Mouse (Mus musculus) macrophage (primary cell): ENCODE results near the gene Uba6. TPM values are rescaled to one million over a fixed set of nuclear protein-coding genes. Genes with fewer than 3 reads are reported as not detected.
A peak's percentile ranks its signal among the peaks of the same experiment; 100 is the strongest.

Source experiments
- H3K27ac ChIP-seq: fragments of 350-480 bp; formaldehyde crosslinking; 2 replicates; pipeline ENCODE4 v1.9.0; 2021
- H3K36me3 ChIP-seq: fragments of 350-480 bp; formaldehyde crosslinking; 2 replicates; pipeline ENCODE4 v1.9.0; 2021; ENCODE audit errors: inconsistent target
- H3K4me3 ChIP-seq: fragments of 350-480 bp; formaldehyde crosslinking; 2 replicates; pipeline ENCODE4 v1.9.0; 2021; ENCODE audit errors: inconsistent target
- H3K79me2 ChIP-seq: fragments of 350-480 bp; formaldehyde crosslinking; 2 replicates; pipeline ENCODE4 v1.9.0; 2021; ENCODE audit errors: inconsistent target
- WGBS: methylation state at CpG from one replicate; pipeline ENCODE4 v1.1.7; 2026; ENCODE audit warnings: inconsistent platforms; ENCODE audit not compliant: missing documents; 5-methylcytosine and 5-hydroxymethylcytosine counted together
- polyA plus RNA-seq: library from polyadenylated mRNA; stranded (reverse); fragments of 250-400 nt; gene quantifications from 3 replicates; pipeline ENCODE4 v1.2.4, GENCODE M21; 2018; ENCODE audit warnings: inconsistent platforms
- total RNA-seq, 78 experiments: library from RNA; depleted of rRNA; stranded (reverse); fragments of 250-400 nt; gene quantifications; 1 replicate in 9 of 78; 2 replicates in 24 of 78; 3 replicates in 43 of 78; 4 replicates in 2 of 78; pipeline ENCODE4 v1.2.4; 2018; ENCODE audit warnings: inconsistent platforms in 56 of 78

The Uba6 gene
- total RNA-seq (2018; cell fraction: chromatin; rRNA removed): 10 to 100 TPM; 17.5 to 69.3 (median 26.1) TPM
- total RNA-seq (2018; cell fraction: cytosol; rRNA removed): 10 to 100 TPM; 10.8 to 27.0 (median 15.4) TPM
- total RNA-seq (2018; cell fraction: nucleus; rRNA removed): 10 to 100 TPM; 11.1 to 43.7 (median 20.8) TPM
- 8.5 to 13.8 TPM (median 9.9 TPM) in 3 replicates for polyA plus RNA-seq

GRCm38 (mm10) chr5:86172449-86173161 lies at the start of gene Uba6:
TSS of gene Uba6 (minus strand) at chr5:86172803.
- WGBS: under 1% methylated on average over 62 of the region's 67 CpGs
- peak within 1 kb of the TSS; percentile 34 for H3K27ac ChIP-seq
- H3K79me2 ChIP-seq: peaks cover 27% of the 10 kb centered on the region; the same call in 1 of the 2 replicates
- peak within 1 kb of the TSS; percentile 86 for H3K4me3 ChIP-seq
- peaks cover 5% of the 10 kb centered on the region; the same call in 1 of the 2 replicates for H3K36me3 ChIP-seq

GRCm38 (mm10) chr5:86197801-86198200 lies 25.2 kb upstream of the Uba6 start, which contains the start of gene Gnrhr:
TSS of gene Gnrhr (minus strand) at chr5:86197901.
- WGBS: 91% methylated on average over 10 of the region's 10 CpGs
- H3K4me3 ChIP-seq: no peak within 1 kb of the TSS
- H3K27ac ChIP-seq: no peak within 1 kb of the TSS
- no peaks in the 10 kb centered on the region for H3K79me2 ChIP-seq
- H3K36me3 ChIP-seq: no peaks in the 10 kb centered on the region

GRCm38 (mm10) chr5:86191356-86191755 lies 18.8 kb upstream of the Uba6 start:
- Histone ChIP-seq H3K27ac (no peak overlapping the region), H3K36me3 (no peaks in the 10 kb centered on the region), H3K4me3 (no peak overlapping the region), H3K79me2 (no peaks in the 10 kb centered on the region)
- WGBS: 23% methylated on average over 4 of the region's 4 CpGs

- Histone ChIP-seq H3K4me3 (no peak overlapping the region), H3K36me3 (no peaks in the 10 kb centered on the region), H3K79me2 (no peaks in the 10 kb centered on the region), H3K27ac (no peak overlapping the region)
- 37% methylated on average over 5 of the region's 5 CpGs for WGBS
These were observed 18.2 kb upstream of the Uba6 start for GRCm38 (mm10) chr5:86190770-86191169.

- WGBS: 29% methylated on average over 15 of the region's 15 CpGs
- Histone ChIP-seq H3K36me3 (no peaks in the 10 kb centered on the region), H3K79me2 (no peaks in the 10 kb centered on the region), H3K4me3 (no peak overlapping the region), H3K27ac (no peak overlapping the region)
These were observed 17.7 kb upstream of the Uba6 start for GRCm38 (mm10) chr5:86190290-86190689.

GRCm38 (mm10) chr5:86187441-86187840 lies 14.8 kb upstream of the Uba6 start:
- Histone ChIP-seq H3K27ac (no peak overlapping the region), H3K4me3 (no peak overlapping the region), H3K36me3 (no peaks in the 10 kb centered on the region), H3K79me2 (no peaks in the 10 kb centered on the region)
- 88% methylated on average over 6 of the region's 6 CpGs for WGBS

GRCm38 (mm10) chr5:86173778-86174177 lies 1.2 kb upstream of the Uba6 start:
- Histone ChIP-seq H3K4me3 (no peak overlapping the region), H3K27ac (no peak overlapping the region), H3K79me2 (peaks cover 22% of the 10 kb centered on the region; the same call in 1 of the 2 replicates), H3K36me3 (peaks cover 4% of the 10 kb centered on the region; the same call in 1 of the 2 replicates)
- 68% methylated on average over 2 of the region's 2 CpGs for WGBS

- peaks cover 27% of the 10 kb centered on the region; the same call in 1 of the 2 replicates for H3K79me2 ChIP-seq
- H3K27ac ChIP-seq: peak overlapping the region; percentile 21; the same call in 1 of the 2 replicates
- H3K4me3 ChIP-seq: peak overlapping the region; percentile 86
- 0% methylated on average over 15 of the region's 15 CpGs for WGBS
- H3K36me3 ChIP-seq: peaks cover 5% of the 10 kb centered on the region
These were observed 535 bp downstream of the Uba6 start for GRCm38 (mm10) chr5:86172088-86172448.

- H3K27ac ChIP-seq: peak overlapping the region; percentile 34
- no peak overlapping the region for H3K4me3 ChIP-seq
- 0 out of 2 replicates have a peak, but pooled peaks cover 16% of the 10 kb centered on the region for H3K36me3 ChIP-seq
- H3K79me2 ChIP-seq: no peaks in the 10 kb centered on the region
These were observed 42.8 kb downstream of the Uba6 start for GRCm38 (mm10) chr5:86129828-86130227.

GRCm38 (mm10) chr5:86128749-86129148 lies 43.9 kb downstream of the Uba6 start:
- Histone ChIP-seq H3K36me3 (0 out of 2 replicates have a peak, but pooled peaks cover 18% of the 10 kb centered on the region), H3K27ac (no peak overlapping the region), H3K79me2 (no peaks in the 10 kb centered on the region), H3K4me3 (no peak overlapping the region)
- WGBS: 100% methylated on average over 1 of the region's 1 CpGs

GRCm38 (mm10) chr5:86118457-86119094 lies 54.0 kb downstream of the Uba6 start:
- H3K79me2 ChIP-seq: no peaks in the 10 kb centered on the region
- H3K36me3 ChIP-seq: peaks cover 12% of the 10 kb centered on the region; the same call in 1 of the 2 replicates
- H3K27ac ChIP-seq: peak overlapping the region; percentile 12; the same call in 1 of the 2 replicates
- H3K4me3 ChIP-seq: peak overlapping the region; percentile 4; the same call in 1 of the 2 replicates
- 58% methylated on average over 9 of the region's 9 CpGs for WGBS

GRCm38 (mm10) chr5:86113997-86114396 lies 58.6 kb downstream of the Uba6 start:
- H3K79me2 ChIP-seq: no peaks in the 10 kb centered on the region
- no peaks in the 10 kb centered on the region; the same call in 1 of the 2 replicates for H3K36me3 ChIP-seq
- H3K27ac ChIP-seq: no peak overlapping the region
- WGBS: 91% methylated on average over 1 of the region's 1 CpGs
- H3K4me3 ChIP-seq: no peak overlapping the region

- 100% methylated on average over 2 of the region's 2 CpGs for WGBS
- no peak overlapping the region for H3K4me3 ChIP-seq
- no peaks in the 10 kb centered on the region; the same call in 1 of the 2 replicates for H3K36me3 ChIP-seq
- H3K27ac ChIP-seq: no peak overlapping the region
- no peaks in the 10 kb centered on the region for H3K79me2 ChIP-seq
These were observed 59.6 kb downstream of the Uba6 start for GRCm38 (mm10) chr5:86113037-86113436.

GRCm38 (mm10) chr5:86111074-86111473 lies 61.5 kb downstream of the Uba6 start:
- no peak overlapping the region for H3K4me3 ChIP-seq
- 85% methylated on average over 1 of the region's 1 CpGs for WGBS
- H3K36me3 ChIP-seq: peaks cover 5% of the 10 kb centered on the region; the same call in 1 of the 2 replicates
- H3K27ac ChIP-seq: no peak overlapping the region
- no peaks in the 10 kb centered on the region for H3K79me2 ChIP-seq

GRCm38 (mm10) chr5:86106610-86107009 lies 66.0 kb downstream of the Uba6 start:
- Histone ChIP-seq H3K79me2 (no peaks in the 10 kb centered on the region), H3K36me3 (peaks cover 13% of the 10 kb centered on the region; the same call in 1 of the 2 replicates), H3K27ac (no peak overlapping the region), H3K4me3 (no peak overlapping the region)
- WGBS: 95% methylated on average over 2 of the region's 2 CpGs
